Mouse (Mus musculus) Patski (cell line): ENCODE data around the gene Trpc5os. TPM values are rescaled to one million over a fixed set of nuclear protein-coding genes. Genes with fewer than 3 reads are reported as not detected.

Experiments
- ATAC-seq: fragments of 100-300 bp; one replicate; pipeline ENCODE4 v1.8.0; 2021
- CTCF ChIA-PET: fragments of 350-600 bp; sonication (Branson Sonifier 250); formaldehyde crosslinking; loops from one replicate; lab custom pipeline; 2022; ENCODE audit warnings: inconsistent platforms; lab: Charles Lee
- POLR2A ChIA-PET: fragments of 350-600 bp; sonication (Branson Sonifier 250); formaldehyde crosslinking; loops from one replicate; lab custom pipeline; 2022; ENCODE audit warnings: antibody characterized with exemption, inconsistent platforms; lab: Charles Lee
- DNase-seq: peaks from one replicate; pipeline ENCODE4 v3.0.0-alpha.2; 2011; ENCODE audit warnings: low read depth, low spot score
- H3K27me3 ChIP-seq: fragments of 371-371 bp; one replicate; pipeline ENCODE4 v1.5.1; 2021
- CTCF ChIP-seq: fragments of 100-300 bp; IDR thresholded peaks from one replicate; pipeline ENCODE4 v1.5.1; 2021
- in situ Hi-C: fragments of 300-500 bp; cut with MboI; formaldehyde crosslinking; loops from 3 replicates; pipeline ENCODE4 v1.11.1; 2018; ENCODE audit warnings: low pct_unique_long_range_greater_than_20kb, mixed read lengths
- polyA plus RNA-seq: library from polyadenylated mRNA; unstranded; gene quantifications from one replicate; pipeline ENCODE4 v1.2.3, GENCODE M21; 2021

The Trpc5os gene
- not detected for polyA plus RNA-seq

GRCm38 (mm10) chrX:144456281-144456680, at the start of gene Trpc5os:
Trpc5os (plus strand) TSS chrX:144456581.
- no peak for DNase-seq
- ATAC-seq, result no peak

GRCm38 (mm10) chrX:144408036-144408435, 48.3 kb upstream of the Trpc5os start:
- TF ChIP-seq CTCF, result no peak
- no peak for DNase-seq
- H3K27me3 ChIP-seq, result peaks cover 18% of the 10 kb centered on the region
- no peak for ATAC-seq
- CTCF ChIA-PET, result no interaction called here
- in situ Hi-C loops, result loop anchor here (25.0 kb wide), 2 partner anchors 879 to 1254 kb away; no protein-coding TSS in a partner anchor
- POLR2A ChIA-PET, result no interaction called here

More at GRCm38 (mm10) chrX:144456281-144456680, at the start of gene Trpc5os:
- ChIA-PET POLR2A (no interaction called here), CTCF (no interaction called here)
- peaks cover 33% of the 10 kb centered on the region for H3K27me3 ChIP-seq
- TF ChIP-seq CTCF, result no peak
- in situ Hi-C loops, result no loop called here

- ChIA-PET POLR2A (no interaction called here), CTCF (no interaction called here)
- in situ Hi-C loops, result loop anchor here (25.0 kb wide), 2 partner anchors 867 to 1242 kb away; no protein-coding TSS in a partner anchor
- H3K27me3 ChIP-seq, result peaks cover 43% of the 10 kb centered on the region
- DNase-seq, result no peak
- ATAC-seq, result no peak
- TF ChIP-seq CTCF, result no peak
Observed at GRCm38 (mm10) chrX:144420259-144420658, 36.1 kb upstream of the Trpc5os start.

GRCm38 (mm10) chrX:144421091-144421490, 35.3 kb upstream of the Trpc5os start:
- ATAC-seq (no peak), DNase-seq (no peak)
- TF ChIP-seq CTCF, result no peak
- CTCF ChIA-PET, result no interaction called here
- H3K27me3 ChIP-seq, result peaks cover 43% of the 10 kb centered on the region
- POLR2A ChIA-PET, result no interaction called here
- in situ Hi-C loops, result loop anchor here (25.0 kb wide), 2 partner anchors 866 to 1241 kb away; no protein-coding TSS in a partner anchor

- ChIA-PET POLR2A (no interaction called here), CTCF (no interaction called here)
- no peak for TF ChIP-seq CTCF
- H3K27me3 ChIP-seq, result peaks cover 44% of the 10 kb centered on the region
- DNase-seq, result no peak
- in situ Hi-C loops, result loop anchor here (25.0 kb wide), 2 partner anchors 863 to 1238 kb away; no protein-coding TSS in a partner anchor
- no peak for ATAC-seq
Observed at GRCm38 (mm10) chrX:144423848-144424247, 32.5 kb upstream of the Trpc5os start.

GRCm38 (mm10) chrX:144464416-144464815, 8.0 kb downstream of the Trpc5os start:
- peaks cover 22% of the 10 kb centered on the region for H3K27me3 ChIP-seq
- ChIA-PET POLR2A (no interaction called here), CTCF (interaction anchor here (1.9 kb wide), 1 partner anchor 20 kb away, joined by 4 read pairs; no protein-coding TSS in a partner anchor)
- no peak for DNase-seq
- ATAC-seq, result no peak
- in situ Hi-C loops, result no loop called here
- no peak for TF ChIP-seq CTCF

- peaks cover 37% of the 10 kb centered on the region for H3K27me3 ChIP-seq
- ChIA-PET POLR2A (no interaction called here), CTCF (no interaction called here)
- ATAC-seq (no peak), DNase-seq (no peak)
- in situ Hi-C loops, result no loop called here
- no peak for TF ChIP-seq CTCF
Observed at GRCm38 (mm10) chrX:144491394-144491793, 35.0 kb downstream of the Trpc5os start.

GRCm38 (mm10) chrX:144523239-144523638, 66.9 kb downstream of the Trpc5os start:
- ATAC-seq, result no peak
- in situ Hi-C loops, result no loop called here
- POLR2A ChIA-PET, result no interaction called here

GRCm38 (mm10) chrX:144526042-144526441, 69.7 kb downstream of the Trpc5os start:
- no peak for DNase-seq
- no peak for TF ChIP-seq CTCF
- POLR2A ChIA-PET, result no interaction called here
- in situ Hi-C loops, result no loop called here
- no peak for ATAC-seq
- CTCF ChIA-PET, result no interaction called here
- H3K27me3 ChIP-seq, result peaks cover 22% of the 10 kb centered on the region

More at GRCm38 (mm10) chrX:144523239-144523638, 66.9 kb downstream of the Trpc5os start:
- CTCF ChIA-PET, result no interaction called here
- no peak for TF ChIP-seq CTCF
- H3K27me3 ChIP-seq, result peaks cover 30% of the 10 kb centered on the region
- no peak for DNase-seq

Other genes with a start within 250 kb of the Trpc5os start
- 9.6 TPM for gene Alg13, start 138.8 kb upstream of the Trpc5os start, polyA plus RNA-seq
- not detected for gene Trpc5, start 231.6 kb downstream of the Trpc5os start, polyA plus RNA-seq
- gene Rtl4, start 232.3 kb downstream of the Trpc5os start, polyA plus RNA-seq, result not detected